Mouse (Mus musculus): ENCODE data around the gene Mpped2. TPM values are rescaled to one million over a fixed set of nuclear protein-coding genes. Genes with fewer than 3 reads are reported as not detected.

Gene Mpped2
- 1 to 10 TPM; 3.1 to 4.7 TPM for total RNA-seq (2021)
- long read RNA-seq, experiment 1, transcript Mpped2-202 (7 exons, 2,848 nt): major isoform, 6 of 7 reads
- long read RNA-seq, experiment 1, partial matches to known transcripts: 1 of 7 reads
- long read RNA-seq, experiment 1, other reads (novel, unspliced or antisense): 0 of 7 reads
- long read RNA-seq, experiment 2, partial matches to known transcripts: 0 of 1 reads
- long read RNA-seq, experiment 2, other reads (novel, unspliced or antisense): 0 of 1 reads

- peak; percentile 66 for DNase-seq
These were observed at the start of gene Mpped2 for GRCm38 (mm10) chr2:106692783-106693701. Gene Mpped2 (plus strand): TSS chr2:106693269.

- DNase-seq: no peak
These were observed 48.3 kb upstream of the Mpped2 start for GRCm38 (mm10) chr2:106644782-106645181.

DNA sequence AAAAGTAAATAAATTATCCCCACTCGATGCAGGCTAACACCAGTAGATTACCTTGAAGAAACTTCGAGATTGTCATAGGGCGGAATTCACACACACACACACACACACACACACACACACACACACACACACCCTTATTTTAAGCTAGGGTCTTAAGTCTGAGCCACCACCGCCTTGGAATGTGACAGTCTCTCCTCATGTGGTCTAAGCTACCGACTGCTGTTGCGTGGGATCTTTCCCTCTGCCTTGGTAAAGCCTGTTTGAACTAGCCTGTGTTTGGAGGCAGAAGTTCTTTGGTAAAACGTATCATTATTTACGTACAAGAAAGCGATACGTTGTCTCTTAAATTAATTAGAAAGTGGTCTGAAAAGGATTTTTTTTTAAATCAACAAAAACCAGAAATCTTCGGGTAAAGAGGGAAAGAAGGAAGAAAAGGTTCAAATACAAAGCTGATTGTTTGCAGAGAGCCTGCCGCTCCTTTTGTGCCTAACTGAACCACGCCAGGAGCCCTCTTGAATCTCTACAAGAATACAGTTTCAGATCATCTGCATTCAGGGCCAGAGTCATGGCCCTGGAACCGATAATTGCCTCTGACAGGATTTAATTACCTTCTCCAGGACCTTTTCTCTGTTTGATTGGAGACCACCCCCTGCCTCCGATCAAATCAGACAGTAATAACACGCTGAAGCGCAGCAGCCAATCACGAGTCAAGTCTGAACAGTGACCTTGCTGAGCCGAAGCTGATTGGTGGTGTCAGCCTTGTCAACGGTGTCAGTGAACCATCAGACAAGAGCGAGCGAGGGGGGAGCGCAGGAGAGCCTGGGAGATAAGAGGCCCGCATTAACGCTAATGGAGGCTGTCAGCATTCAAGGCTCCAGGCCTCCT lies 43.1 kb upstream of the Mpped2 start:
- DNase-seq: peak; percentile 60

- no peak for DNase-seq
These were observed 40.9 kb upstream of the Mpped2 start for GRCm38 (mm10) chr2:106652151-106652550.

DNA sequence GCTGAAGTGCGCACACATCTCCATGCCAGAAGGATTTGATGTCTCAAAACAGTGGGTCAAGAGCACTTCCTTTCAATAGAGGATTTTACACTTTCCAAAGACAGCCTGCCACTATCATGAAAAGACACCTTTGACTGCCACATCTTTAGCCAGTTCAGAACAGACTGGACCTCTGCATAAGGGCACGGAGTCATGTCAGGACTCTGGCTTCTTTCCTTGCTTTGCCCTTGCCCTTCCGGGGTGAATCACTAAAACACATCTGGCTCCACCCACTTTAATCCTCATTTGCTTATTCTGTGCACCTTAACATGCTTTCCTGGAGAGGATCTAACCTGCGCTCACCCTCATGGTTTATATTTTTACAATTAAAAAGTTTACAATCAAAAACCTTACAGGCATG lies 40.3 kb upstream of the Mpped2 start:
- DNase-seq: no peak

DNA sequence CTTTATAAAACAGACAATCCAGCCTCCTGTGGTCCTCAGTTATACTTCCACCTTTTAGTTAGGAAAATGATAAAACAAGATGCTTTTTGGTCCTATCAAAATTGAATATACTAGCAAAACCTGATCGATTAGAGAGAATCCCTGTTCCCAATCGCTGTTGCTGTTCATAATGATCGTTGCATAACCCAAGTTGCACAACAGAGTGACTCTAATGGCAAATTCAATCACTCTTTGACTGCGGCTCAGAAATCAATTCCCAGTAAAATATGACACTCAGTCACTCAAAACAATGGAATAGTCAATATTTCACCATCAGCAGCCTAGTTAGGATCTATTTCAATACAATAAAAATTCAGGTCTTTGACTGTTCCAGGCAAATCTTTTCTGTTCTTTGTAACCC lies 39.8 kb upstream of the Mpped2 start:
- DNase-seq: no peak

DNA sequence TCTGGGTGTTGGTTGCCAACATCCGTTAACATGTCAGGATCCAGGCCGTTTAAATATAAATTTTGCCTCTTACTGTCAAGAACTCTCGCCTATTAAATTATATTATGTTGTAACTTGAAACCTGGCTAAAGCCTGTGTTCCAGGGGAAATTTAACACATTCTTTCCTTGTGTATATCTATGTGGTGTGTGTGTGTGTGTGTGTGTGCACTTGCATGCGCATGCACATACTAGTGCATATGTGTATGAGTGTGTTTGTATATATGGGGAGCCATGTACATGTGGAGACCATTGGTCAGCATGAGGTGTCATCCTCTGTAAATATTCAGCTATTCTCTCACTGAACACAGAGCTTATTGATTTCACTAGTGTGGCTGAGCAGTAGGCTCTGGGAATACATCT lies 37.8 kb upstream of the Mpped2 start:
- DNase-seq: no peak

GRCm38 (mm10) chr2:106665271-106665670 lies 27.8 kb upstream of the Mpped2 start:
- DNase-seq: no peak

DNA sequence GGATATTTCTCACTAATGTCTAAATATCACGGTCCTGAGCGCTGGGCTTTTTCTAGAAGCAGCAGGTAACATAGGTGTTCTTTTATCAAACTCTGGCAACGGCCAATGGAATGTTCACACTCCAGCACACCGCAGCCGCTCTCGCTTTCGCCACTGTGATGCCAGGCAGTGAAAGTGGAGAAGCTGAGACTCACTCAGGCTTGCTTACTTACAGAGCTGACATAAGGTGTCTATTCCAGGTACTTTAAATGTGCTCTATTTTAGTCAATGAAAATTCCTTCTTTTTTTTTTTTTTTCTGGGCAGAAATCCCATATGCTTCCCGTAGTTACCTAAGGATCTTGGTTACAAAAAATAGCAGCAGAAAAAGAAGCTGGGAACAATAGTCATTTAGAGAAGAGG lies 18.8 kb upstream of the Mpped2 start:
- DNase-seq: no peak

DNA sequence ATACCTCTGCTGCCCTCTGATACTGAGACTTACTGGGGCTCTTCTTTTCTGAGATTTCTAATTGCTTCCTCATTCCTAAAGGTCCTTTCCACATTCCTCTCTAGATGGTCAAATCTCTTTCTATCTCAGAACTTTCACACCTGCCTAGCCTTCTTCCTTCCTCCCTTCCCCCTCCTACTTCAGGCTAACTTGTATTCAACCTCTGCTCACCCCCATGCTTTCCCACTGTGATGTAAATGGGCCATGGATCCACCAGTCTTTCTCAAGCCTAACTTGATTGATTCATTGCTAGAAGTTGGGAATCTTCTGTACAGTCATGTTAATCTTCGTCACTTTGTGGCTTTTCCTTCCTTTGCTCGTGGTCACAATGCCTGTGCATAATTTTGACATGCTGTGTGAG lies 15.6 kb upstream of the Mpped2 start:
- DNase-seq: no peak

DNA sequence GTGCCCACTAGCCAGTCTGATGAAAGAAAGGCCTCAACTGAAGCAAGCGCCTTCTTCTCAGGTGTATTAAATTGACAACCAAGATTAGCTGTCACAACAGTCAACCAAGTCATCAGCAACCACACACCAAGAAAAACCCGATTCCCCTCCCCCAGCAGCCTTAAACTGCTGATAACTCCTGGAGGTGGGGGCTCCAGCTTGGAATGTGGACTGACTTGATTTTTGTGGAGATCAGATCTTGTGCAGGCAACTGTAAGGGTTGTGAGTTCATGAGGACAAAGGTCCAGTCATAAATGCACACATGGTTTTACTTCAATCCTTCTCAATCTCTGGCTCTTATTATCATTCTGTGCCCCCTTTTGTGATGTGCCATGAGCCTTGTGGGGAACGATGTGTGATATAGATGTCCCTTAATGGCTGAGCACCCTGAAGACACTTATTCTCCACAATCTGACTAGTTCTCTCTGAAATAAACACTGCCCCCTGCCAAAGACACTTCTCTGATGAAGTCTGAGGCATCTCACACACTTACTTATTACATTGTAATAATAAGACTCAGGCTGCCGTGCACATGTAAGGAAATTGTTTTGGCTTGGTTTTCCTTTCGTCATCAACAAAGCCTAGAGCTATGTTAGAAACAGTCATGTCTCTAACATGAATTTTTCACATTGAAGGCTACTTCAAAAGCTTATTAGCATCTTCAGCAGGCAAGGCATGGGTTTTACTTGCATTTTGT lies 13.2 kb upstream of the Mpped2 start:
- no peak for DNase-seq

DNA sequence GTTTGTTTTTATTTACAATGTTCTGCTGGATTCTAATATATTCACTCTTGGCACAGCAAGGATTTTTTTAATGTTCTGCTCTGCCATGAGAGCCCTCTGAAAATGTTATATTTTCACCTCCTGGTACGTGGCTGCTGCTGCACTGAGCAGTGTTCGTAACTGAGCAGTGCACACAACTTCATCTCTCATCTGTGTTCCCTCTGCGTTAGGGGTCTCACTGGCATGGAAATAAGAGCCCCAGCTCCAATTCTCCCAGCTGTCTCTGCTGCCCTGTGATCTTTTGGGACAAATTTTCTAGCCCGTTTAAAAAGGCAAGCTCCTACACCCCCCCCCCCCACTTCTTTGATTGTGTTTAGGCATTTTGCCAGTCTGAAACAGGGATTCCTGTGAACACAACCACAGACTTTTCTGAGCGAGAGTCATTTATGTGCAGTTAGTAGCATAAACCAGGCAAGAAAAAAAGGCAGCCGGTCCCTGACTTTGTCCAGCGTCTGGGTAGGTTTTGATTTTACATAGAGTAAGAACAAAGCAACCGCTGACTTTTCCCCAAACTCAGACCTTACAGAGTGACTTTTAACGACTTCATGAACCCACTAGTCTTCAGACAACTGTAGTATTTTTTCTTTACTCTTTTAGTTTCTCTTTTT lies 9.8 kb upstream of the Mpped2 start:
- DNase-seq: no peak

- no peak for DNase-seq
These were observed 9.2 kb upstream of the Mpped2 start for GRCm38 (mm10) chr2:106683832-106684231.

- no peak for DNase-seq
These were observed 1.2 kb upstream of the Mpped2 start for GRCm38 (mm10) chr2:106691753-106692363.

- no peak for DNase-seq
These were observed 675 bp upstream of the Mpped2 start for GRCm38 (mm10) chr2:106692405-106692782.

DNA sequence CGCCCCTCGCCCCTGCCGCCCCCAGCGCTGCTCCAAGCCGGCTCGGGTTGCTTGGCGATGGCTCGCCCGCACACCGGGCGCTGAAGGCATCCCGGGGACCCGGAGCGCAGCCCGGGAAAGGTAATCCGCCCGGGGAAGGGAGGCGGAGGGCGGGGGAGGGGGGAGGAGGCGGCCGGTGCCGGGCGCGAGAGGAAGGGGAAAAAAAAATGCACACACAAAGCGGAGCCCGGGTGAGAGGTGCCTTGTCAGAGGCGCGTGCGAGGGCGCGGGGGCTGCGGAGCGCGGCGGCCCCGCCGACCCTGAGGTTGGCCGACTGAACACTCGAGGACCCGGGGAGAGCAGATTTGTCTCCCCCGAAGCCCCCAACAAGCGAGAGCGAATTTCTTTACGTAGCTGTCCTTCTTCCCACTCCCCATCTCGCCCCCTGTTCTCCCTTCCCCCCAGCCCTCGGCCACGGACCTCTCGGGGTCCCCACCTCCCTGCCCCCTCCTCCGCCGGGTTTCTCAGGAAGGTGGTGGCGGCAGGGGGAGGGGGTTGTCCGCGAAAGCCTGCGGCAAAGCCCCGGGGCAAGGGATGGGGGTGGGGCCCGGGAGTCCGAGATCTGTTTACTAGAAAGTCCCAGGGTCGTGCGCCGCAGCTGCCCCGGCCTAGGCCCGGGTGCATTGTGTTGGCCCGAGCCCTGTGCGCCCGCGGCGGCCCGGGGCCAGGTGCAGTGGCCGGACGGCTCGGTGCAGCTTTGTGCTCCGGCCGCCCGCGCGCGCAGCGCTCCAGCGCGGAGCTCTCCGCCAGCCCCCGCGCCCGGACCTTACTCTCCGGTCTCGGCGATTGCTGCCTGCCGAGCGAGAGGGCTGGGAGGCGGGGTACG lies 865 bp downstream of the Mpped2 start:
- DNase-seq: peak; percentile 63

GRCm38 (mm10) chr2:106694567-106694885 lies 1.5 kb downstream of the Mpped2 start:
- no peak for DNase-seq

DNA sequence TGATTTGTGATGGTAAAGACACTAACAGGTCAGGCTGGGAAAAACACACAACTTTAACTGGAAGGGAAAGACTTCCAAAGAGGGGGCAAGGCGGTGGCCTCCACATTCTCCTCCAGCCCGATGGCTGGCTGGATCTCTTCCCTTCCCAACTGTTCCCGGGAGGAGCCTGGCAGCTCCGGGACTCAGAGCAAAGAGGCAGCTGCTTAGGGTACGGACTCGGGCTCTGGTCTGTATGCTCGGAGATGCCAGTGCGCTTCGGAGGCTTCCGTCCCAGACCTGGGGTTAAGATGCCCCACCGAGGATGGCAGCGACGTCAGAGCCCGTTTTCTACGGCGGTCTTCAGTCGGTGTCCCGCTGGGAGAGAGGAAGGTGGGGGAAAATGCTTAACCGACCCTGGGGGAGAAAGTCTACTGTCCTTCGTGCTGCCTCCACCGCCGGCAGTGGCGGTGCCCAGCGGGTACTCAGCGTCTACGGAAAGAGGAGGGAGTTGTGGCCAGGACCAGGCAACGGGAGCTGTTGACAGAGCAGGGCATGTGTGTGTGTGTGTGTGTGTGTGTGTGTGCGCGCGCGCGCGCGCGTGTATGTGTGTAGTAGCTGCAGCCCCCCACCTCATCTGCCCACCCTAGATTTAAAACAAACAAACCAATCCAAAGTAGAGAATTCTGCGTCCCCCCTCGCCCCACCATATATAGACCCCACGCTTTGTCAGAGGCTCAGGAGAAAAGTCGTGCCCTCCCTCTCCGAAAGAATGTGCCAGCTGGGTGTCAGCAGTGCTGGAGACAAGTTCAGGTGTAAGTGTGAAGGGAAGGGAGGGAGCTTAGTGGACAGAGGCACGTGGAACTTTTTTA lies 2.0 kb downstream of the Mpped2 start:
- DNase-seq: peak; percentile 13

- no peak for DNase-seq
These were observed 2.6 kb downstream of the Mpped2 start for GRCm38 (mm10) chr2:106695734-106696022.
